Mouse (Mus musculus) left cerebral cortex, adult 8-10 months (tissue): Measurements from ENCODE around the gene M6pr. TPM values are rescaled to one million over a fixed set of nuclear protein-coding genes. Genes with fewer than 3 reads are reported as not detected.

Experiments used
- DNase-seq, 2 experiments: peaks; one replicate each; pipeline ENCODE4 v3.0.0; 2022; ENCODE audit warnings: low spot score in 2 of 2
- total RNA-seq, 4 experiments: library from RNA; stranded (reverse); gene quantifications; 2 replicates each; pipeline ENCODE4 v1.2.4; 2022

Gene M6pr
- total RNA-seq, 4 experiments from 2014 or later: 81.3 to 84.8 (median 82.9) TPM

GRCm38 (mm10) chr6:122297279-122298222 is 11.0 kb upstream of the M6pr start:
- no peak for DNase-seq

- DNase-seq: no peak
Measured at GRCm38 (mm10) chr6:122298223-122298609, 10.3 kb upstream of the M6pr start.

GRCm38 (mm10) chr6:122299621-122300133 is 8.8 kb upstream of the M6pr start:
- DNase-seq: no peak

- DNase-seq: no peak
Measured at GRCm38 (mm10) chr6:122302121-122302520, 6.4 kb upstream of the M6pr start.

GRCm38 (mm10) chr6:122302661-122303060 is 5.9 kb upstream of the M6pr start:
- no peak for DNase-seq

GRCm38 (mm10) chr6:122303526-122303925 is 5.0 kb upstream of the M6pr start:
- no peak for DNase-seq

- peak; percentile 27 to 71 for DNase-seq
Measured at GRCm38 (mm10) chr6:122304355-122304754, 4.2 kb upstream of the M6pr start.

- DNase-seq: no peak
Measured at GRCm38 (mm10) chr6:122304790-122305555, 3.5 kb upstream of the M6pr start.

- no peak for DNase-seq
Measured at GRCm38 (mm10) chr6:122306707-122307106, 1.8 kb upstream of the M6pr start.

- no peak for DNase-seq
Measured at GRCm38 (mm10) chr6:122308136-122308504, 400 bp upstream of the M6pr start.

GRCm38 (mm10) chr6:122309446-122309960 is 983 bp downstream of the M6pr start:
- no peak for DNase-seq

- DNase-seq: no peak
Measured at GRCm38 (mm10) chr6:122310187-122310820, 1.8 kb downstream of the M6pr start.

GRCm38 (mm10) chr6:122318726-122319125 is 10.2 kb downstream of the M6pr start:
- no peak for DNase-seq

- no peak for DNase-seq
Measured at GRCm38 (mm10) chr6:122325361-122325975, 16.9 kb downstream of the M6pr start.

- DNase-seq: no peak
Measured at GRCm38 (mm10) chr6:122333081-122333612, 24.6 kb downstream of the M6pr start.

GRCm38 (mm10) chr6:122334786-122335340 is 26.3 kb downstream of the M6pr start:
- DNase-seq: no peak

- no peak for DNase-seq
Measured at GRCm38 (mm10) chr6:122337546-122337945, 29.0 kb downstream of the M6pr start.

- DNase-seq: peak; percentile 57 to 63
Measured at GRCm38 (mm10) chr6:122339047-122339647, 30.6 kb downstream of the M6pr start.

GRCm38 (mm10) chr6:122339648-122340341 is 31.3 kb downstream of the M6pr start:
- DNase-seq: peak; percentile 62 to 74
